Mouse (Mus musculus): ENCODE measurements at regions not wholly inside any gene's neighbourhood (a gene's known extent, or its start where the extent isn't known, plus 50 kb on each side); places are given as distances from the start of the nearest gene placed in this dataset.

- TF ChIP-seq CTCF (conservative IDR thresholded peaks at IDR 0.05; ENCODE audit: low read length) (no peak), NANOG (IDR thresholded peaks at IDR 0.05; ENCODE audit: borderline replicate concordance, low read length) (no peak), POU5F1 (IDR thresholded peaks at IDR 0.05; ENCODE audit: borderline replicate concordance, low read length) (no peak)
Measured at GRCm38 (mm10) chr19:14742361-14742760, 144.5 kb upstream of the Tle4 start.
